Mouse (Mus musculus): ENCODE data around the gene Trpm8. TPM values are rescaled to one million over a fixed set of nuclear protein-coding genes. Genes with fewer than 3 reads are reported as not detected.

Trpm8 gene
- total and polyA plus RNA-seq, 3 experiments: not detected

- in situ Hi-C loops (cut with MboI; ENCODE audit: low pct_ligation_motif_present, low pct_unique_long_range_greater_than_20kb, low sequenced_read_pairs) (no loop called here), dilution Hi-C loops (cut with MboI; ENCODE audit: extremely low pct_ligation_motif_present, extremely low pct_unique_long_range_greater_than_20kb, low sequenced_read_pairs) (no loop called here)
- no peaks in the 10 kb centered on the region for H3K4me1 ChIP-seq (ENCODE audit: control insufficient read depth in 1 of 2, insufficient read depth in 2 of 2)
- H3K9me3 ChIP-seq (replicated peaks; ENCODE audit: low read length): peaks cover 2% of the 10 kb centered on the region
- no peak for DNase-seq (ENCODE audit: extremely low read depth)
- H3K27me3 ChIP-seq (replicated peaks): peaks cover 31% of the 10 kb centered on the region
- H3K4me2 ChIP-seq (ENCODE audit: insufficient read depth, low read depth, poor library complexity, severe bottlenecking): no peak within 1 kb of the TSS
- H3K36me3 ChIP-seq (replicated peaks in 1 of 2; ENCODE audit: control insufficient read depth in 1 of 2, insufficient read depth in 1 of 2, low read length in 1 of 2): no peaks in the 10 kb centered on the region
- no peak within 1 kb of the TSS for H3K27ac ChIP-seq (ENCODE audit: insufficient read depth, low read depth)
- no peaks in the 10 kb centered on the region for H3K79me2 ChIP-seq (replicated peaks; ENCODE audit: control insufficient read depth, extremely low read depth, insufficient read depth, poor library complexity, severe bottlenecking)
- no peak within 1 kb of the TSS for H3K4me3 ChIP-seq (replicated peaks in 1 of 3; ENCODE audit: low read depth in 2 of 3, low read length in 2 of 3, poor library complexity in 1 of 3)
- H3K9ac ChIP-seq (ENCODE audit: insufficient read depth, low read depth): no peak within 1 kb of the TSS
- TF ChIP-seq UBTF (IDR thresholded peaks at IDR 0.05; ENCODE audit: low read depth, low read length): no peak
- no peak for TF ChIP-seq MYC (IDR thresholded peaks at IDR 0.05; ENCODE audit: low read depth, low read length)
- no peak for TF ChIP-seq NELFE (IDR thresholded peaks at IDR 0.05; ENCODE audit: low read depth, low read length)
- no peak for TF ChIP-seq POLR2AphosphoS2 (IDR thresholded peaks at IDR 0.05; ENCODE audit: low read depth, low read length)
- TF ChIP-seq HCFC1 (IDR thresholded peaks at IDR 0.05; ENCODE audit: low read depth, low read length): no peak
- TF ChIP-seq IRF4 (IDR thresholded peaks at IDR 0.05; ENCODE audit: low read depth, low read length): no peak
- TF ChIP-seq BHLHE40 (IDR thresholded peaks at IDR 0.05; ENCODE audit: low read depth, low read length): no peak
- TF ChIP-seq KAT2A (IDR thresholded peaks at IDR 0.05; ENCODE audit: insufficient replicate concordance, low read length): no peak
- no peak for TF ChIP-seq CTCF (conservative IDR thresholded peaks at IDR 0.05 in 1 of 2, IDR thresholded peaks at IDR 0.05 in 1 of 2; ENCODE audit: low read depth in 2 of 2, low read length in 2 of 2)
- no peak for TF ChIP-seq JUN (IDR thresholded peaks at IDR 0.05; ENCODE audit: insufficient read depth, low read depth, low read length)
These were observed 129.3 kb downstream of the Trpm8 start, which contains the start of gene Spp2 for GRCm38 (mm10) chr1:88406807-88407198. Gene Spp2 (plus strand): TSS chr1:88406961.

- no peaks in the 10 kb centered on the region for H3K36me3 ChIP-seq (replicated peaks in 1 of 2; ENCODE audit: control insufficient read depth in 1 of 2, insufficient read depth in 1 of 2, low read length in 1 of 2)
- H3K9me3 ChIP-seq (replicated peaks; ENCODE audit: low read length): peaks cover 2% of the 10 kb centered on the region
- no peaks in the 10 kb centered on the region for H3K4me1 ChIP-seq (ENCODE audit: control insufficient read depth in 1 of 2, insufficient read depth in 2 of 2)
- no peaks in the 10 kb centered on the region for H3K79me2 ChIP-seq (replicated peaks; ENCODE audit: control insufficient read depth, extremely low read depth, insufficient read depth, poor library complexity, severe bottlenecking)
- H3K27ac ChIP-seq (ENCODE audit: insufficient read depth, low read depth): no peak overlapping the region
- dilution Hi-C loops (cut with MboI; ENCODE audit: extremely low pct_ligation_motif_present, extremely low pct_unique_long_range_greater_than_20kb, low sequenced_read_pairs): no loop called here
- TF ChIP-seq MEF2A (IDR thresholded peaks at IDR 0.05; ENCODE audit: borderline replicate concordance, low read depth, low read length) (no peak), MAFK (IDR thresholded peaks at IDR 0.05; ENCODE audit: insufficient replicate concordance, low read length) (no peak), PAX5 (IDR thresholded peaks at IDR 0.05; ENCODE audit: low read length) (no peak), IRF4 (IDR thresholded peaks at IDR 0.05; ENCODE audit: low read depth, low read length) (no peak), EP300 (IDR thresholded peaks at IDR 0.05; ENCODE audit: low read length) (no peak), TBP (conservative IDR thresholded peaks at IDR 0.05; ENCODE audit: low read depth, low read length) (no peak), MYC (IDR thresholded peaks at IDR 0.05; ENCODE audit: low read depth, low read length) (no peak), SIN3A (IDR thresholded peaks at IDR 0.05; ENCODE audit: low read length) (no peak), MAZ (IDR thresholded peaks at IDR 0.05; ENCODE audit: low read depth, low read length) (no peak), ETS1 (conservative IDR thresholded peaks at IDR 0.05; ENCODE audit: low read depth, low read length) (no peak)
- DNase-seq (ENCODE audit: extremely low read depth): no peak
- in situ Hi-C loops (cut with MboI; ENCODE audit: low pct_ligation_motif_present, low pct_unique_long_range_greater_than_20kb, low sequenced_read_pairs): no loop called here
- H3K27me3 ChIP-seq (replicated peaks): peaks cover 29% of the 10 kb centered on the region
- no peak overlapping the region for H3K4me3 ChIP-seq (replicated peaks in 1 of 3; ENCODE audit: low read depth in 2 of 3, low read length in 2 of 3, poor library complexity in 1 of 3)
- no peak overlapping the region for H3K4me2 ChIP-seq (ENCODE audit: insufficient read depth, low read depth, poor library complexity, severe bottlenecking)
- no peak overlapping the region for H3K9ac ChIP-seq (ENCODE audit: insufficient read depth, low read depth)
These were observed 130.9 kb downstream of the Trpm8 start for GRCm38 (mm10) chr1:88408340-88408739.
